Mouse (Mus musculus) MEL (cell line): ENCODE measurements around the gene Foxb1. TPM values are rescaled to one million over a fixed set of nuclear protein-coding genes. Genes with fewer than 3 reads are reported as not detected.

ENCODE experiments used
- DNase-seq: peaks from one replicate; pipeline ENCODE4 v3.0.0; 2011; ENCODE audit warnings: low read depth, low spot score
- H3K27ac ChIP-seq: 2 replicates; pipeline ENCODE4 v1.5.1; 2012; ENCODE audit warnings: low read depth, mild to moderate bottlenecking, control low read depth, low read length, moderate library complexity; ENCODE audit not compliant: control insufficient read depth
- H3K27me3 ChIP-seq, 2 experiments: fragments of 150-350 bp in 1 of 2; sonication (generic) in 1 of 2; 2 replicates each; pipeline ENCODE4 v1.6.1; 2012; ENCODE audit warnings: low read length in 2 of 2, mild to moderate bottlenecking in 2 of 2, improper control_type of control experiment in 1 of 2, moderate library complexity in 1 of 2; ENCODE audit not compliant: insufficient read depth in 2 of 2, control insufficient read depth in 1 of 2
- H3K36me3 ChIP-seq, 2 experiments: 2 replicates each; pipeline ENCODE4 v1.6.1; 2012 to 2014; ENCODE audit warnings: low read length in 2 of 2, improper control_type of control experiment in 1 of 2, inconsistent platforms in 1 of 2, mild to moderate bottlenecking in 1 of 2; ENCODE audit not compliant: insufficient read depth in 2 of 2, control insufficient read depth in 1 of 2
- H3K4me1 ChIP-seq, 2 experiments: fragments of 150-350 bp in 1 of 2; sonication (generic) in 1 of 2; 2 replicates each; pipeline ENCODE4 v1.6.1; 2012; ENCODE audit warnings: low read length in 2 of 2, improper control_type of control experiment in 1 of 2, mild to moderate bottlenecking in 1 of 2; ENCODE audit not compliant: insufficient read depth in 2 of 2, control insufficient read depth in 1 of 2
- H3K4me3 ChIP-seq, 2 experiments: fragments of 150-350 bp in 1 of 2; sonication (generic) in 1 of 2; 2 replicates each; pipeline ENCODE4 v1.5.1; 2012; ENCODE audit warnings: low read depth in 2 of 2, low read length in 2 of 2, mild to moderate bottlenecking in 2 of 2, moderate library complexity in 2 of 2, control low read depth in 1 of 2, improper control_type of control experiment in 1 of 2; ENCODE audit not compliant: control insufficient read depth in 1 of 2, insufficient read depth in 1 of 2
- H3K79me2 ChIP-seq: 2 replicates; pipeline ENCODE4 v1.6.1; 2012; ENCODE audit warnings: mild to moderate bottlenecking, low read length, moderate library complexity; ENCODE audit not compliant: control insufficient read depth, poor library complexity, insufficient read depth
- H3K9ac ChIP-seq: 2 replicates; pipeline ENCODE4 v1.6.1; 2012; ENCODE audit warnings: low read depth, mild to moderate bottlenecking, control low read depth, low read length, moderate library complexity; ENCODE audit not compliant: control insufficient read depth, poor library complexity, severe bottlenecking
- H3K9me3 ChIP-seq: fragments of 150-350 bp; sonication (generic); replicated peaks from 2 replicates; pipeline ENCODE4 v1.6.1; 2012; ENCODE audit warnings: mild to moderate bottlenecking, low read length, improper control_type of control experiment, moderate library complexity; ENCODE audit not compliant: insufficient read depth
- BHLHE40 ChIP-seq: IDR thresholded peaks from 2 replicates; pipeline ENCODE4 v1.6.1; 2012; ENCODE audit warnings: low read depth, mild to moderate bottlenecking, inconsistent platforms, low read length, improper control_type of control experiment, borderline replicate concordance
- CHD1 ChIP-seq: IDR thresholded peaks from 2 replicates; pipeline ENCODE4 v1.6.1; 2012; ENCODE audit warnings: low read depth, mild to moderate bottlenecking, inconsistent platforms, low read length, improper control_type of control experiment
- CHD2 ChIP-seq: IDR thresholded peaks from 2 replicates; pipeline ENCODE4 v1.6.1; 2011; ENCODE audit warnings: low read length, improper control_type of control experiment
- CTCF ChIP-seq, 3 experiments: IDR thresholded peaks in 2 of 3; conservative IDR thresholded peaks in 1 of 3; 2 replicates each; pipeline ENCODE4 v1.5.1; 2011 to 2012; ENCODE audit warnings: low read length in 3 of 3, low read depth in 2 of 3, mild to moderate bottlenecking in 2 of 3, improper control_type of control experiment in 1 of 3, inconsistent platforms in 1 of 3, mixed read lengths in 1 of 3, moderate library complexity in 1 of 3; ENCODE audit not compliant: control insufficient read depth in 1 of 3, insufficient read depth in 1 of 3, poor library complexity in 1 of 3, severe bottlenecking in 1 of 3
- E2F4 ChIP-seq: IDR thresholded peaks from 2 replicates; pipeline ENCODE4 v1.6.1; 2011; ENCODE audit warnings: low read depth, low read length, improper control_type of control experiment, borderline replicate concordance
- ETS1 ChIP-seq: IDR thresholded peaks from 2 replicates; pipeline ENCODE4 v1.6.1; 2012; ENCODE audit warnings: low read depth, mild to moderate bottlenecking, inconsistent platforms, low read length, improper control_type of control experiment, moderate library complexity
- GABPA ChIP-seq: IDR thresholded peaks from 2 replicates; pipeline ENCODE4 v1.6.1; 2012; ENCODE audit warnings: low read depth, mild to moderate bottlenecking, inconsistent platforms, low read length, improper control_type of control experiment, moderate library complexity
- GATA1 ChIP-seq: IDR thresholded peaks from 2 replicates; pipeline ENCODE4 v1.6.1; 2011; ENCODE audit warnings: low read depth, low read length, improper control_type of control experiment
- HCFC1 ChIP-seq: IDR thresholded peaks from 2 replicates; pipeline ENCODE4 v1.6.1; 2012; ENCODE audit warnings: low read depth, mild to moderate bottlenecking, inconsistent platforms, low read length, improper control_type of control experiment, moderate library complexity
- JUND ChIP-seq: IDR thresholded peaks from 2 replicates; pipeline ENCODE4 v1.6.1; 2011; ENCODE audit warnings: low read depth, mild to moderate bottlenecking, improper control_type of control experiment, low read length
- MAFK ChIP-seq: IDR thresholded peaks from 2 replicates; pipeline ENCODE4 v1.6.1; 2011; ENCODE audit warnings: low read depth, mild to moderate bottlenecking, low read length, improper control_type of control experiment, borderline replicate concordance
- MAZ ChIP-seq: IDR thresholded peaks from 2 replicates; pipeline ENCODE4 v1.6.1; 2012; ENCODE audit warnings: low read depth, mild to moderate bottlenecking, inconsistent platforms, low read length, improper control_type of control experiment
- MEF2A ChIP-seq: IDR thresholded peaks from 2 replicates; pipeline ENCODE4 v1.6.1; 2014; ENCODE audit warnings: low read depth, mild to moderate bottlenecking, inconsistent platforms, low read length, improper control_type of control experiment; ENCODE audit not compliant: poor library complexity, insufficient replicate concordance, severe bottlenecking; ENCODE audit errors: extremely low read depth
- MXI1 ChIP-seq: IDR thresholded peaks from 2 replicates; pipeline ENCODE4 v1.6.1; 2011; ENCODE audit warnings: mild to moderate bottlenecking, low read depth, low read length, improper control_type of control experiment
- MYB ChIP-seq: IDR thresholded peaks from 2 replicates; pipeline ENCODE4 v1.6.1; 2011; ENCODE audit warnings: mild to moderate bottlenecking, low read depth, low read length, improper control_type of control experiment
- NELFE ChIP-seq: IDR thresholded peaks from 2 replicates; pipeline ENCODE4 v1.6.1; 2011; ENCODE audit warnings: low read depth, low read length, improper control_type of control experiment
- NRF1 ChIP-seq: IDR thresholded peaks from 2 replicates; pipeline ENCODE4 v1.6.1; 2014; ENCODE audit warnings: low read depth, mild to moderate bottlenecking, inconsistent platforms, low read length, improper control_type of control experiment, moderate library complexity; ENCODE audit not compliant: poor library complexity, insufficient read depth, severe bottlenecking
- POLR2A ChIP-seq, 2 experiments: IDR thresholded peaks; 2 replicates each; pipeline ENCODE4 v1.6.1; 2011 to 2012; ENCODE audit warnings: low read length in 2 of 2, mild to moderate bottlenecking in 2 of 2, control low read depth in 1 of 2, improper control_type of control experiment in 1 of 2, low read depth in 1 of 2, moderate library complexity in 1 of 2; ENCODE audit not compliant: control insufficient read depth in 1 of 2, insufficient read depth in 1 of 2, poor library complexity in 1 of 2
- POLR2AphosphoS2 ChIP-seq: IDR thresholded peaks from 2 replicates; pipeline ENCODE4 v1.6.1; 2011; ENCODE audit warnings: low read length, improper control_type of control experiment
- RAD21 ChIP-seq: IDR thresholded peaks from 2 replicates; pipeline ENCODE4 v1.6.1; 2011; ENCODE audit warnings: mild to moderate bottlenecking, low read depth, low read length, improper control_type of control experiment
- SMC3 ChIP-seq: IDR thresholded peaks from 2 replicates; pipeline ENCODE4 v1.6.1; 2011; ENCODE audit warnings: low read depth, low read length, improper control_type of control experiment
- TBP ChIP-seq: IDR thresholded peaks from 2 replicates; pipeline ENCODE4 v1.8.0; 2011; ENCODE audit warnings: low read depth, low read length, improper control_type of control experiment
- TCF12 ChIP-seq: IDR thresholded peaks from 2 replicates; pipeline ENCODE4 v1.6.1; 2014; ENCODE audit warnings: low read depth, mild to moderate bottlenecking, inconsistent platforms, low read length, improper control_type of control experiment, moderate library complexity
- UBTF ChIP-seq: IDR thresholded peaks from 2 replicates; pipeline ENCODE4 v1.6.1; 2012; ENCODE audit warnings: low read depth, mild to moderate bottlenecking, inconsistent platforms, low read length, improper control_type of control experiment, moderate library complexity, borderline replicate concordance; ENCODE audit not compliant: insufficient read depth
- USF2 ChIP-seq, 2 experiments: IDR thresholded peaks; 2 replicates each; pipeline ENCODE4 v1.6.1; 2011 to 2012; ENCODE audit warnings: improper control_type of control experiment in 2 of 2, low read length in 2 of 2, borderline replicate concordance in 1 of 2, inconsistent platforms in 1 of 2, low read depth in 1 of 2, mild to moderate bottlenecking in 1 of 2; ENCODE audit not compliant: insufficient read depth in 1 of 2
- polyA plus RNA-seq, 2 experiments: library from polyadenylated mRNA; stranded (reverse) in 1 of 2; unstranded in 1 of 2; fragments of >175 nt in 1 of 2; fragments of >200 nt in 1 of 2; gene quantifications; 2 replicates each; pipeline versions ENCODE4 v1.2.1 to v1.2.4; 2012; ENCODE audit warnings: low replicate concordance in 2 of 2, low read depth in 1 of 2; ENCODE audit not compliant: insufficient read length in 2 of 2, insufficient read depth in 1 of 2, missing spikeins in 1 of 2
- total RNA-seq: library from RNA; depleted of rRNA; stranded (reverse); fragments of 300-350 nt; gene quantifications from 2 replicates; pipeline ENCODE4 v1.2.3, GENCODE M21; 2012

The Foxb1 gene
- total and polyA plus RNA-seq, 3 experiments = not detected

DNA sequence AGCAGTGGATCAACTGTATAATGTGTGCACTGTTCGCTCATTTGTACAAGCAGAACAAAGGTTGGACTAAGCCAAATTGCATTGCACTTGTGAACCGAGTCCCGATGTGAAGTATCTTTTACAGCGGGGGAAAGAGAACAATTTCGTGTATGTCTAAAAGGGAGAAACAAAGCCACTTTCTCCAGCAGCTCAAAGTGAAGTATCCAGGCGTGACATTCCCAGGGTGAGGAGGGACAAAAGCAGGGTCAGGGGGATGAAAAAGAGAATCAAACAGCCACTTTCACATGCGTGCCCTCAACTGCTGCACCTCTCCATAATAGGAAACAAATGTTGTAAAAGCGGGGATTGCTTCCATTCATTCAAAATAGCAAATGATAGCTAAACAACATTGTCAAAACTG lies 5.6 kb upstream of the Foxb1 start:
- TF ChIP-seq ETS1 (no peak), HCFC1 (no peak), POLR2A (IDR thresholded peaks at IDR 0.05; ENCODE audit: control insufficient read depth in 1 of 2, insufficient read depth in 1 of 2, low read depth in 1 of 2, low read length in 2 of 2, poor library complexity in 1 of 2) (no peak), BHLHE40 (no peak), RAD21 (no peak), SMC3 (no peak), JUND (no peak), MYB (no peak), GATA1 (no peak), CHD1 (no peak), CTCF (IDR thresholded peaks at IDR 0.05 in 2 of 3, conservative IDR thresholded peaks at IDR 0.05 in 1 of 3; ENCODE audit: control insufficient read depth in 1 of 3, insufficient read depth in 1 of 3, low read depth in 2 of 3, low read length in 3 of 3, poor library complexity in 1 of 3, severe bottlenecking in 1 of 3) (no peak), NRF1 (no peak), E2F4 (no peak), NELFE (no peak), POLR2AphosphoS2 (no peak)
- TF ChIP-seq, all 39 proteins: peak for 0
- Histone ChIP-seq H3K27ac (no peak overlapping the region), H3K27me3 (no peaks in the 10 kb centered on the region), H3K36me3 (no peaks in the 10 kb centered on the region), H3K79me2 (no peaks in the 10 kb centered on the region), H3K4me3 (no peak overlapping the region), H3K4me1 (no peaks in the 10 kb centered on the region), H3K9ac (no peak overlapping the region), H3K9me3 (no peaks in the 10 kb centered on the region)
- DNase-seq = no peak

DNA sequence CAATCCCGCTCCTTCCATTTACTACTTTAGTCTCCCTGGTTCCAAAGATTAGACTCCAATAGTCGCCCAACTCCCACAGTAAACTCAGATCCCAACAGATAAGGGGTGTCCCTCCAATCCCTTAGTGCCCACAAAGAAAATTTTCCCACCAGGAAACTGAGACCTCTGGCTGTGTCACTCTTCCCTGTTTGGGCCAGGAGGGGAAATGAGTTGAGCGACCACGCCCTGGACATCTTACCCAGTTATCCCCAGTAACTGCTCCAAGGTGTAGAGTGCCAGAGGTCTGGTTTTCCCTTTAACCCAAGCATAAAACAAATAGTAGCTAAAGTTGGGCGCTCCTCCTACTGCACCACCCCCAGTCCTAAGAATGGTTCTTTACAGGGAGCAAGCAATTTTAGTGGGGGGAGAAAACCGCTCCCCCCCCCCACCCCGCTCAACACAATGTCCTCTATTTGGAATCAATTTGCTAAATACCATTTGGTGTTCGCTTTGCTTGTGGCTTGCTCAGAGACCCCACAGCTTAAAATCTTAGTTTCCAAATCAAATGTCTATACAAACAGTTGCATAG lies 4.8 kb upstream of the Foxb1 start:
- no peak overlapping the region for H3K9ac ChIP-seq
- H3K79me2 ChIP-seq = no peaks in the 10 kb centered on the region
- no peak overlapping the region for H3K4me3 ChIP-seq
- no peaks in the 10 kb centered on the region for H3K4me1 ChIP-seq
- H3K27me3 ChIP-seq = no peaks in the 10 kb centered on the region
- no peak overlapping the region for H3K27ac ChIP-seq
- TF ChIP-seq E2F4 = no peak
- no peak for TF ChIP-seq MAFK
- no peak for TF ChIP-seq GABPA
- TF ChIP-seq ETS1 = no peak
- TF ChIP-seq CTCF (IDR thresholded peaks at IDR 0.05 in 2 of 3, conservative IDR thresholded peaks at IDR 0.05 in 1 of 3; ENCODE audit: control insufficient read depth in 1 of 3, insufficient read depth in 1 of 3, low read depth in 2 of 3, low read length in 3 of 3, poor library complexity in 1 of 3, severe bottlenecking in 1 of 3) = no peak
- no peak for TF ChIP-seq MEF2A
- TF ChIP-seq MXI1 = no peak
- no peak for TF ChIP-seq USF2 (IDR thresholded peaks at IDR 0.05; ENCODE audit: borderline replicate concordance in 1 of 2, insufficient read depth in 1 of 2, low read depth in 1 of 2, low read length in 2 of 2)
- TF ChIP-seq TCF12 = no peak
- TF ChIP-seq UBTF = no peak
- no peak for TF ChIP-seq MAZ
- TF ChIP-seq HCFC1 = no peak
- no peak for TF ChIP-seq TBP
- no peak for TF ChIP-seq POLR2A (IDR thresholded peaks at IDR 0.05; ENCODE audit: control insufficient read depth in 1 of 2, insufficient read depth in 1 of 2, low read depth in 1 of 2, low read length in 2 of 2, poor library complexity in 1 of 2)
- no peak for TF ChIP-seq CHD2
- no peak for TF ChIP-seq BHLHE40
- no peaks in the 10 kb centered on the region for H3K36me3 ChIP-seq
- H3K9me3 ChIP-seq = no peaks in the 10 kb centered on the region
- DNase-seq = no peak
